Mouse (Mus musculus) liver, embryonic 14.5 days (tissue): ENCODE results near the gene Gm26558. TPM values are rescaled to one million over a fixed set of nuclear protein-coding genes. Genes with fewer than 3 reads are reported as not detected.

Source experiments
- ATAC-seq: fragments of 200-750 bp; cut with Nextera tagmentation; 2 replicates; pipeline ENCODE4 v1.8.0; 2017; ENCODE audit warnings: moderate number of reproducible peaks, mild to moderate bottlenecking, moderate library complexity; ENCODE audit not compliant: insufficient read depth
- DNase-seq, 3 experiments: peaks; one replicate each; pipeline ENCODE4 v3.0.0-alpha.2; 2012 to 2013; ENCODE audit warnings: low read depth in 3 of 3, low spot score in 3 of 3
- H3K27ac ChIP-seq: fragments of 300-500 bp; sonication (generic); 2 replicates; pipeline ENCODE4 v1.5.1; 2014; ENCODE audit warnings: moderate library complexity, mild to moderate bottlenecking, control low read depth, inconsistent platforms
- H3K27me3 ChIP-seq: fragments of 300-500 bp; sonication (generic); 2 replicates; pipeline ENCODE4 v1.6.1; 2014; ENCODE audit warnings: mild to moderate bottlenecking, low read length, moderate library complexity; ENCODE audit not compliant: control insufficient read depth, insufficient read depth
- H3K36me3 ChIP-seq: fragments of 300-500 bp; sonication (generic); replicated peaks from 2 replicates; pipeline ENCODE4 v1.6.1; 2014; ENCODE audit warnings: low read depth; ENCODE audit not compliant: control insufficient read depth, insufficient read depth
- H3K4me1 ChIP-seq, 2 experiments: fragments of 200-500 bp in 1 of 2; fragments of 300-500 bp in 1 of 2; sonication (generic) in 1 of 2; replicated peaks; 2 replicates each; pipeline ENCODE4 v1.6.1; 2012 to 2014; ENCODE audit warnings: antibody characterized with exemption in 1 of 2, inconsistent platforms in 1 of 2, low read length in 1 of 2; ENCODE audit not compliant: control insufficient read depth in 2 of 2, insufficient read depth in 2 of 2
- H3K4me2 ChIP-seq: fragments of 300-500 bp; sonication (generic); 2 replicates; pipeline ENCODE4 v1.6.1; 2014; ENCODE audit warnings: low read depth, mild to moderate bottlenecking, control low read depth, moderate library complexity
- H3K4me3 ChIP-seq, 2 experiments: fragments of 200-500 bp in 1 of 2; fragments of 300-500 bp in 1 of 2; sonication (generic) in 1 of 2; 2 replicates each; pipeline ENCODE4 v1.5.1; 2012 to 2014; ENCODE audit warnings: low read depth in 2 of 2, low read length in 2 of 2, mild to moderate bottlenecking in 2 of 2, control low read depth in 1 of 2, inconsistent platforms in 1 of 2, moderate library complexity in 1 of 2; ENCODE audit not compliant: insufficient read depth in 1 of 2
- H3K9ac ChIP-seq: fragments of 300-500 bp; sonication (generic); replicated peaks from 2 replicates; pipeline ENCODE4 v1.6.1; 2014; ENCODE audit warnings: mild to moderate bottlenecking, control low read depth, moderate library complexity
- H3K9me3 ChIP-seq: fragments of 300-500 bp; sonication (generic); 2 replicates; pipeline ENCODE4 v1.6.1; 2016; ENCODE audit warnings: low read length, mixed read lengths; ENCODE audit not compliant: control insufficient read depth
- CTCF ChIP-seq: IDR thresholded peaks from 2 replicates; pipeline ENCODE4 v1.5.1; 2016; ENCODE audit warnings: antibody characterized with exemption, low read depth, control low read depth
- EP300 ChIP-seq: IDR thresholded peaks from 2 replicates; pipeline ENCODE4 v1.6.1; 2016; ENCODE audit warnings: antibody characterized with exemption, low read depth
- WGBS: fragments of 180-500 bp; shearing (Covaris S2); extraction: QIAGEN DNeasy Blood & Tissue Kit; methylation state at CpG from one replicate; pipeline ENCODE4 v1.1.7; 2014; ENCODE audit not compliant: insufficient replicate concordance; 5-methylcytosine and 5-hydroxymethylcytosine counted together
- polyA plus RNA-seq, 2 experiments: library from polyadenylated mRNA; depleted of rRNA in 1 of 2; stranded (reverse) in 1 of 2; unstranded in 1 of 2; fragments of >200 nt; fragmentation: Nextera tagmentation in 1 of 2; extraction: Ambion mirVana in 1 of 2; gene quantifications; 2 replicates each; pipeline versions ENCODE4 v1.2.1 to v1.2.3; 2012 to 2014

The Gm26558 gene
- 0.09 and 0.13 TPM in 2 replicates for polyA plus RNA-seq (2012; rRNA removed)
- polyA plus RNA-seq (2014; fragmentation: Nextera tagmentation; extraction: Ambion mirVana) = 1.2 TPM in 2 replicates

- Histone ChIP-seq H3K27me3 (no peaks in the 10 kb centered on the region), H3K4me3 (peak within 1 kb of the TSS; percentile 87 to 97), H3K4me1 (peaks cover 8 to 13% of the 10 kb centered on the region in 2 experiments), H3K27ac (peak within 1 kb of the TSS; percentile 74), H3K4me2 (peak within 1 kb of the TSS; percentile 92), H3K36me3 (no peaks in the 10 kb centered on the region), H3K9me3 (no peaks in the 10 kb centered on the region), H3K9ac (peak within 1 kb of the TSS; percentile 93)
- TF ChIP-seq EP300 (no peak), CTCF (no peak)
- peak; percentile 78 for ATAC-seq
- WGBS = under 1% methylated on average over 54 of the region's 54 CpGs
- DNase-seq = peak in 2 of 3 experiments; percentile 18 to 27
These were observed at the start of gene Gm26558 for GRCm38 (mm10) chr2:70661715-70662495. TSS of gene Gm26558 (minus strand) at chr2:70662108.

DNA sequence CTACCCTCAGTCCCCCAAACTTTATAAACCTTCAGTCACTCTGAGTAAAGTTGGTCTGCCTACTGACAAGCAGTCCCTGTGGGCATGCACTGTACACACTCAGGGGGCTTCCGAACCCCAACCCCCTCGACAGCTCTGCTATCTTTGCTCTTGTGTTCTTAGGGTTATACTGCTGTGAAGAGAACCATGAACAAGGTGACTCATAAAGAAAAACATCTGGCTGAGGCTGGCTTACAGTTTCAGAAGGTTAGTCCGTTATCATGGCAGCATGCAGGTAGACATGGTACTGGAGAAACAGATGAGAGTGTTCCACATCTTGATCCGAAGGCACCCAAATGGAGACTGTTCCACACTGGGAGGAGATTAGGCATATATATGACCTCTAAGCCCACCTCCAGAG is 49.0 kb upstream of the Gm26558 start:
- ATAC-seq = no peak
- H3K4me3 ChIP-seq = no peak overlapping the region
- peaks cover 60% of the 10 kb centered on the region for H3K36me3 ChIP-seq
- H3K9ac ChIP-seq = no peak overlapping the region
- no peaks in the 10 kb centered on the region for H3K4me1 ChIP-seq
- WGBS = 85% methylated on average over 4 of the region's 4 CpGs
- no peaks in the 10 kb centered on the region for H3K9me3 ChIP-seq
- no peak for DNase-seq
- TF ChIP-seq EP300 = no peak
- no peak for TF ChIP-seq CTCF
- no peak overlapping the region for H3K27ac ChIP-seq
- H3K27me3 ChIP-seq = no peaks in the 10 kb centered on the region
- no peak overlapping the region for H3K4me2 ChIP-seq

DNA sequence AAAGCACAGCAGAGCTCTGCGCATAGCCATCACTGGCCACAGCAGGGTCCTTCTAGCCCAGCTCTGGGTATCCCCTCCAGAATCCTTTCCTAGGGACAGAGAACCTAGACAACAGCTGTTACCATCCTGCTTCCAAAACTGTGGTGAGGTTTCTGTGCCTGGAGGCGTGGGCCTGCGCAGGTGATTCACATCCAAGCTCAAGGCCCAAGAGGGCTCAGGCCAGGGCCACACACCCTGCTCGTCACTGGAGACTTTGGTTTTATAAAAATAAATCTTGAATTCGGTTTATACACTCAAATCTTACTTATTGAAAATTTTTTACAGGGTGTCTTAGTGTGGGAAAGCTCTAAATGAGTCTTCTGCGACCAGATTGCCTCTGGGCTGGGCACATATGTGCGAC is 48.3 kb upstream of the Gm26558 start:
- no peak overlapping the region for H3K27ac ChIP-seq

GRCm38 (mm10) chr2:70708986-70709730 is 47.2 kb upstream of the Gm26558 start:
- TF ChIP-seq EP300 = no peak
- H3K27ac ChIP-seq = no peak overlapping the region
- no peaks in the 10 kb centered on the region for H3K27me3 ChIP-seq
- no peak overlapping the region for H3K4me3 ChIP-seq
- H3K4me2 ChIP-seq = no peak overlapping the region
- WGBS = 84% methylated on average over 13 of the region's 13 CpGs
- H3K36me3 ChIP-seq = peaks cover 44% of the 10 kb centered on the region
- 0 out of 4 replicates have a peak, but pooled peaks cover 0 to 3% of the 10 kb centered on the region in 2 experiments for H3K4me1 ChIP-seq
- H3K9me3 ChIP-seq = no peaks in the 10 kb centered on the region
- ATAC-seq = no peak
- no peak overlapping the region for H3K9ac ChIP-seq
- DNase-seq = no peak

More for the DNA sequence above, 48.3 kb upstream of the Gm26558 start:
- 91% methylated on average over 7 of the region's 7 CpGs for WGBS
- Histone ChIP-seq H3K9ac (no peak overlapping the region), H3K4me2 (no peak overlapping the region), H3K4me1 (no peaks in the 10 kb centered on the region), H3K27me3 (no peaks in the 10 kb centered on the region), H3K4me3 (no peak overlapping the region), H3K36me3 (peaks cover 54% of the 10 kb centered on the region), H3K9me3 (no peaks in the 10 kb centered on the region)
- ATAC-seq (no peak), DNase-seq (no peak)
- TF ChIP-seq EP300 (no peak), CTCF (no peak)

DNA sequence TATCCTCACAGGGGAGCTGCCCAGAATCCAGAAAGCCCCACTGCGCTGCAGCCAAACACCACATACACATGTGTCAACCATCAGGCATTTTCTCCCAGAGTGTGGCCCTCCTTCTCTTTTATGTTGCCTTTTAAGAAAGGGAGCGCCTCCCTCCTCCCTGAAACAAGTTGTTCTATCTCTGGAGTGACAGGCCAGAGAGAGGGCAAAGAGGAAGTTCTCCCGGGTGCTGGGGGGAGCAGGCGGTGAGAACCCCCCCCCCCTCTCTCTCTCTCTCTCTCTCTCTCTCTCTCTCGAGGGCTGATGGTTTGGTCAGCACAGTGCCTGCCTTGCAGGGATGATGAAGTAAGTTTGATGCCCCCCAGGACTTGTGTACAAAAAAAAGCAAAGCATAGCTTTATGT is 40.5 kb upstream of the Gm26558 start:
- no peaks in the 10 kb centered on the region for H3K9me3 ChIP-seq
- no peak overlapping the region for H3K4me2 ChIP-seq
- no peak overlapping the region for H3K27ac ChIP-seq
- no peak for TF ChIP-seq EP300
- TF ChIP-seq CTCF = no peak
- DNase-seq (no peak), ATAC-seq (no peak)
- H3K9ac ChIP-seq = no peak overlapping the region
- H3K36me3 ChIP-seq = no peaks in the 10 kb centered on the region
- no peaks in the 10 kb centered on the region for H3K27me3 ChIP-seq
- 0 out of 4 replicates have a peak, but pooled peaks cover 0 to 3% of the 10 kb centered on the region in 2 experiments for H3K4me1 ChIP-seq
- WGBS = 25% methylated on average over 5 of the region's 5 CpGs
- no peak overlapping the region for H3K4me3 ChIP-seq
